Mouse (Mus musculus): ENCODE results near the gene D130052B06Rik. TPM values are rescaled to one million over a fixed set of nuclear protein-coding genes. Genes with fewer than 3 reads are reported as not detected.

The D130052B06Rik gene
- polyA plus RNA-seq, 1 experiment from 2014 or later: not detected

DNA sequence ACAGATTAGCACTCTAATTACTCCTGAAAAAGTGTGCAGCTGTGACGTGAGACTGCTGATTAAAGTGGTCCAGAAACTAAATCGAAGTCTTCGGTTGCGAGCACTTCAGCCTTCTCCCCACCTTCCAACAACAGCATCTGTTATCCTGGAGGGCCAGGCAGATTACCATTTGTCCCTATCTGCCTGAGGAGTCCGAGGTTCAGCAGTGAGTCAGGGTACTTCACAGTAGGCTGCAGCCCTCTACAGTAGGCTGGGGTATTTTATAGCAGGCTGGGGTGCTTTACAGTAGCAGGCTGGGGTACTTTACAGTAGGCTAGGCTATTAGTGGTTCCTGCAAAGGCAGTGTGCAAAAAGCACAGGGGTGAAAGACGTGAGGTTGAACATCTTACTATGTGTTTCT, 69.3 kb downstream of the D130052B06Rik start:
- Histone ChIP-seq H3K4me3 (replicated peaks) (no peak overlapping the region), H3K4me2 (no peak overlapping the region), H3K27ac (no peak overlapping the region), H3K36me3 (no peaks in the 10 kb centered on the region), H3K27me3 (no peaks in the 10 kb centered on the region), H3K4me1 (replicated peaks) (no peaks in the 10 kb centered on the region), H3K9ac (no peak overlapping the region), H3K9me3 (replicated peaks) (no peaks in the 10 kb centered on the region)
- ATAC-seq (ENCODE audit: low read depth): no peak
- DNase-seq: no peak
- 59% methylated on average over 6 of the region's 6 CpGs for WGBS (ENCODE audit: insufficient replicate concordance)

DNA sequence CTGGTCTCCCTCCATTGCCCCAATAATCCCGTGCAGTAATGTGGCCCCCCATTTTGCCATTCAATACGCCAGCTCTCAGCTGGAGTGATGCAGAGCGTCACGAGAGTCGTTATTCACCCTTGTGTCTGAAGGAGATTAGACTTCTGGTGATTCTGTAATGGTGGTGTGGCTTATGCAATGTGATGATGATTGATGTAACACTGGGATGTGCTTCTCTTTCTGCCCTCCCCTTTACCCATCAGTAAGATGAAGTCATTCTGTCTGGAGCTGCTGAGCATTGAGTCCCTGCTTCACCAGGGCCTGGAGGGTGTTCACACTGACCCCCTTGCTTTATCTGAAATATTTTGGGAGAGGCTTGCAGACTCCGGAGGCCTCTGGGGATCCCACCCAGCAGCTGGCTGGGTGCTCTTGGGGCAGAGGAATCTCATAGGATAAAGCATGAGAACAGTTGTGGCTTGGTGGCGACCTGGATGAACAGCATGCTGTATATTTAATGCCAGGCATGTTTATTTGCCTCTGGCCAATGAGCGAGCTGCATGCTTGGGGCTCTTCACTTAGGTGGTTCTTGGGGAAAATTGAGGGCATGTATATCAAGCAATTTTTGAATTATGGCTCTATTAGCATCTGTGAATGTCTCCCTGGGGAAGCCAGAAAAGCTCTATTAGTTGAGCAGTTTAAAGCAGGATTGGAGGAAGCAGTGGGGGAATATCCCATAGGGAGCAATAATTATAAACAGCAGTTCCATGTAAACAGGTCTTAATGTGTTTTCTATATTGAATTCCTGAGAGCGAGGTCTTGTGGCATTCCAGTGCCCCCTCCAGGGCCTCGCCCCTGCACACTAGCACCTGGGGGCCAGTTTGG, 71.2 kb downstream of the D130052B06Rik start:
- WGBS (ENCODE audit: insufficient replicate concordance): 58% methylated on average over 10 of the region's 10 CpGs
- no peak for DNase-seq
- H3K4me3 ChIP-seq (replicated peaks): no peak overlapping the region
- H3K27ac ChIP-seq: no peak overlapping the region
- H3K4me2 ChIP-seq: no peak overlapping the region
- H3K4me1 ChIP-seq (replicated peaks): no peaks in the 10 kb centered on the region
- no peak overlapping the region for H3K9ac ChIP-seq
- no peaks in the 10 kb centered on the region for H3K36me3 ChIP-seq
- no peaks in the 10 kb centered on the region for H3K27me3 ChIP-seq
- no peaks in the 10 kb centered on the region for H3K9me3 ChIP-seq (replicated peaks)
- ATAC-seq (ENCODE audit: low read depth): no peak

Other genes with a start within 250 kb of the D130052B06Rik start
- gene Ranbp17, start 85.6 kb upstream of the D130052B06Rik start, polyA plus RNA-seq (2015; fragmentation: Nextera tagmentation; extraction: Ambion mirVana): 3.3 and 4.3 TPM in 2 replicates
- 0.14 and 0.31 TPM in 2 replicates for gene Gabrp, start 20.3 kb upstream of the D130052B06Rik start, polyA plus RNA-seq (2015; fragmentation: Nextera tagmentation; extraction: Ambion mirVana)

Data from liver, embryonic 13.5 days (tissue).